Mouse (Mus musculus): ENCODE results near the gene Lhx2.

Gene Lhx2

DNA sequence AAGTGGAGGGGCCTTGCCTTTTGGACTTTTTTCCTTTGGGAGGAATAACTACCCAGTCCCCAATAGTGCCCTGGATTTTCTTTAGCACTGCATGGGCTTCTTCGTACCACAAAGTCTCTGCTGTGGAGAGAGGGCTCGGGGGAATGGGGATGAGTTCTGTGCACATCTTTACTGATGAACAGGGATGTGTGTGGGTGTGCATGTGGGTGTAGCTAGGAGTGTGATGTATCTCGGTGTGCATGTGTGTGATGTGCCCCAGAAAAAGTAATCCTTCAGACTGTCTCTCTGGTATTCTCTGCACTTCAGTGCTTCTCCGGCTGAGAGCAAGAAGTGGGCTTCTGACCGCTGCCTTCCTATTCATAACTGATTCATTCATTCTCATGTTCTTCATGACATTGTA, 28.8 kb downstream of the Lhx2 start:
- DNase-seq, result no peak

GRCm38 (mm10) chr2:38368746-38369330, 29.8 kb downstream of the Lhx2 start:
- DNase-seq, result no peak

DNA sequence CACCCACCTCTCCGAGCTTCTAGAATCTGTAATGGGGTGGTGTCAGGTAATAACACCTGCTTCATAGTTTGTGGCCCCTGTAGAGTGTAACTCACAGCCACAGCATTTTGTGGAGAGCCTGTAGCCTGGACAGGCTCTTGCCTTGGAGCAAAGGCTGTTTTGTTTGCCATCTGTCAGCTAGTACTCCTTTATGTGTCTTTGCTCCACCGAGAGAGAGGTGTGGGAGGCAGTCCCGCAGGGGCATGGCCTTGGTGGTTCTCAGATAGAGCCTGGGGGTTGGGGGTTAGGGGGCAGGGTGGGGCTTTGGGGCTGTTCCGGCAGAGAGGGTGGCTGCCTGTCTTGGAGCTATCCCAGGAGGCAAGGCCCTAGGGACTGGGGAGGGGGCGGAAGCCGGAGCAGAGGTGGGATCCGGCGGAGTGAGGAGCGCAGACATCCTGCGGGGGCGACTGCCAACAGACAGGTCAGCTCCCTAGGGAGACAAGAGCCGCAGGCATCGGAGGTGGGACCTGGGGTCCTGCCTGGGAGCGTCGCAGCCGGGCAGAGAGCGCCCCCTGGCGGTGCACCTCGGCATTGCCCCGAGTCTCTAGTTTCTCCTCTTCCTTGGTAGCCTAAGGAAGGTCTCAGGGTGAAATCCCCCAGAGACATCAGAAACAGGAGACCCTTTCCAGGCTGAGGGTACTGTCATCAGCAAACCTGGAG, 36.7 kb downstream of the Lhx2 start:
- peak; percentile 60 for DNase-seq

DNA sequence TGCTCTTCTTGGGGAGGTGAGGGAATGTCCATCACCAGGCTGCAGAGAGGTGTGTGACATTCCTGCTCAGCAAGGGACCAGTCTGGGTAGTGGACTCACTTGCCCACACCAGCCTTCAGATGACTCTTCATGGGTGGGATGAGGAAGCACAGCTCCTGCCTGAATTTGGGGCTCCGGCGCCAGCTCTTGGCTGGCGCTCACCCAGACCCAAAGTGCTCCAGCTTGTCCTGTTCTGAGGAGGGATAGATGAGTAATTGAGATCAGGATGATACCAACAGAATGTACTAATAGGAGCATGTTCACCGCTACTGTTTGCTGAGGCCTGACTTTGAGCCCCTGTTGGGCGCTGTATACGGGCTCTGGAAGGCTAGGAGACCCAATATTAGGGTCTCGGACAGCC, 38.2 kb downstream of the Lhx2 start:
- DNase-seq, result no peak

GRCm38 (mm10) chr2:38378346-38378745, 39.3 kb downstream of the Lhx2 start:
- DNase-seq, result no peak

- DNase-seq, result peak; percentile 86
Measured at GRCm38 (mm10) chr2:38378849-38379545, 39.9 kb downstream of the Lhx2 start.

DNA sequence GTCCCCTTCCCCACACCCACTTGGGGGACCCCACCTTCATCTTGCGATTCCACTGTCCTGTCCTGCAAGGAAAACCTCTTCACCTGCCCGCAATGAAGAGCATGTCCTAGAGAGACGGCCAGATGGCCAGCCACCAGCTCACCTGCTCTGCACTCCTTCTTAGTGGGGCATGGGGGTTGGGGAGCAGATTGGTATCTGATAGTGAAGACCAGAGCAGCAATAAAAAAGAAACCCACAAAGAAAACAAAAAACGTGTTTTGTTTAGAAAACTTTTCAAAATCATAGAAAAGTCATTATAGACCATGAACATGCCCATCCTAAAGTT, 40.4 kb downstream of the Lhx2 start:
- DNase-seq, result peak; percentile 81

- peak; percentile 25 for DNase-seq
Measured at GRCm38 (mm10) chr2:38380136-38381083, 41.3 kb downstream of the Lhx2 start.

DNA sequence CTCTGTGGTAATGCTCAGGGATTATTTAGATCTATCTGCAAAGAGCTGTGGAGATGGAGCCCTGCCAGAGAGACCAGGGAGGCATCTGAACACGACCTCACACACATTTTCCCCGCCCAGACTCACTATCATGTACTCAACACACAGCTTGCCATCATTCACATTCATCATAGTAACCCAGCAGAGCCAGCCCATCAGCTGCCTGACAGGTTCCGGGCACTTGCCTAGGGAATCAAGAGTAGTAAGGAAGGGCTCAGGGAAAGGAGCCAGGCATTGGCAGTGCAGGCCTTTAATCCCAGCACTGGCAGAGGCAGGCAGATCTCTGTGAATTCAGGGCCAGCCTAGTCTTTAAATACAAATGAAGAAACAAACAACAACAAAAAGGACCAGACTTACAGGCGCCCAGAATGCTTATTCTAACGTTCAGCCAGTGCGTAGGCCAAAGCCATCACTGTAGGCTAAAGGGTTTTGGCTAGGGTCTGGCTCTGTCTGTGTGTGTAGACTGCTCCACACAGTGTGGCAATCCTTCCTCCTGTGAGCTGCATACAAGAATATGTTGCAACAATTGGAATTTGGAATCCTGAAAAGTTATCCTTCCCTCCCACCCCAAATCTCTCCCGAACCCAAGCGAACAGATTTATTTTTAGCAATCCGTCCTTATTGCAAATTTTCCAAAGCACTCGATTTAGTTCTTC, 48.6 kb downstream of the Lhx2 start:
- DNase-seq, result no peak

DNA sequence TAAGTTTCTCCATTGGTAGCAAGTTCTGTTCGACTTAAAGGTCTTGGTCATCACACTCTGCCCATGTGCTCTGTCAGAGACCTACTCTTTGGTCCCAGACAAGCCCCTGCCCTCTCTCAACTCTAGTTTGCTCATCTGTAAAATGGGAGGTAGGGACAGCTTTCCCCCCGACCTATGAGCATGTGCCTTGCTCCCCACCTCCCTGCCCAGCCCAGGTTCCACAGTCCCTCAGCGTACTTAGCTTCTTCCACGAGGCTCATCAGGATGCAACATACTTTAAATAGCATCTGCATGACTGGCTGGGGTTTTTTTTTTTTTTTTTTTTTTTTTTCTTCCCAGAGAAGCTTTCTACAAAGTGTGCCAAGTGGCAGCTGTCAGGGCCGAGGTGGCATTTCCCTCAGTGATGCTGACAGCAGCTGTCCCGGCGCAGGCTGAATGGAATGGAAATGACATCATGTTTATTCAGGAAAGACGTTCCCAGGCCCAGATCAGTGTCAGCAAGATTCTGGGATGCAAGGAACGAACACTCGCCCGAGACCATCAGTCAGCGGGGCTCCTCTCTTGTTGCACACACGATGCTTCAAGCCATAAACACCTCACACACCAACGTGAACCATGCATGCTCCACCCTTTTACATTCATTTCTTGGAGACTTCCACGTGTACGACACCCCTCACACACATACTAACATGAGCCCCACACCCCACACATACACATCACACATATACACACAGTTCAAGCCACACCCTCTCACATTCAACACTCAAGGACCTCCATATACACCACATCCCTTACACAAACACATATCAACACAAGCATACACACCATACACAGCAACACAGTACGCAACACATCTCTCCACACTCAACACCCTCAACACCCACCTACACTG, 56.1 kb downstream of the Lhx2 start:
- no peak for DNase-seq

DNA sequence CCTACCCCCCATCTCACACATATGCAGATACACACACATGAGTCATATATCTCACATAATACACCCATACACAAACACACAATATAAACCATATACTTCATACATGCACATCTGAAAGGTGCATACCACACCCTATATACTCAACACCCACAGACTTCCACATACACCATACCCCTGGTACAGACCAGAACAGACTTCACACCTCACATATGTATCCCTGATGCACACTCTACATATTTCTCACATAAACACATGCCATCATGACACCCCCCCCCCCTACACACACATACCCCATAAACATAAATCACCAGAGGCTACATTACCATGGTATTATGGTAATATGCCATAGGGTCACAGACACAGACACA, 56.8 kb downstream of the Lhx2 start:
- DNase-seq, result no peak

DNA sequence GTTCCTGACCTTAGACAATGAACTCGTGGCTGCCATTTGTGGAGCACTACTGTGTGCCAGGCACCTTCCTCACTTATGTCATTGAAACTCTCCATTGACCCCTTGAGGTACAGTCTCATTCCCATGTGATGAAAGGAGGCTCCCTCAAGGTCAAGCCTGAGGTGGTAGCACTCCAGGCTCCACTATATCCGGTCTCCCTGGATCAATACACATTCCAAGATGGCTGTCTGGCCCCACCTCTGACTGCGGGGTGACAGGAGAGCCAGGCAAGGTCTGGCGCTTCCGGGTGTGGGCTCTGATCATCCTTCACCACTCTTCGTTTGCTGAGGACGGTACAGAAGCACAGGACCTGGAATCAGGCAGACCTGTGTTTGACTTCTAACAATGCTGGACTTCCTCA, 58.2 kb downstream of the Lhx2 start:
- no peak for DNase-seq

DNA sequence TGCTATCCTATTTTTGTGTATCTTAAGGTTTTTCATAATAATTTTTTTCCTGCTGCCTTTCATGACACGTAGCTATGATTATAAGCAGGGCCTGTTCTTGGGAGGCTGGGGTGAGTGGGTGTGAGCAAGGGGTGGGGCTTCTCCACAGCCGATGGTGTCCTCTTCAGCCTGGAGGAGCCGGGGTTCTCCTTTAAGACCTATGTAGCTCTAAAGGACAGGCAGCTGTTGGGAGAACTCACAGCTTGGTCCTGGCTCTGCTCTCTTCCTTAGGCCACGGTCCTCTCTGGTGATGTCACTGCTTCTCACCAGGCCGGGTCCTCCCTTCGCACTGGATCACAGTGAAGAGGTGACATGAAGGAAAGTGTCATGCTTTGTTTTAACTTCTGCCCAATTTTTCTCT, 58.8 kb downstream of the Lhx2 start:
- DNase-seq, result no peak

DNA sequence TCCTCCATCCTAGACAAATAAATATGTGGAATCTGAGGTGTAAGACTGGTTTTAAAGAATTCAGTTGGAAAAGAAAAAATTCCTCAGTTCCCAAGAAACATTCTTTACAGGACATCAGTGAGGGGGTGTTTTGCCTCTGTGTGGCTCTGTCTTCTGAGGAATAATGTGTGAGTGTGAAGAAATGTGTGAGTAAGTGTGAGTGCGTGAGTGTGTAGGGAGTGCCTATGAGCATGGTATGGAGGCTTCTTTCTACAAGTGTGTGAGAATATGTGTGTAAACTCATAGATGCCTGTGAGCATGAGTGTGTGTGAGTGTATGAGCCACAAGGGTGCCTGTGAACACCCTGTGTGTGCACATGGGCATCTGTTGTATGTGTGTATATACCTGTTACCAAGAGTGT, 63.5 kb downstream of the Lhx2 start:
- no peak for DNase-seq

DNA sequence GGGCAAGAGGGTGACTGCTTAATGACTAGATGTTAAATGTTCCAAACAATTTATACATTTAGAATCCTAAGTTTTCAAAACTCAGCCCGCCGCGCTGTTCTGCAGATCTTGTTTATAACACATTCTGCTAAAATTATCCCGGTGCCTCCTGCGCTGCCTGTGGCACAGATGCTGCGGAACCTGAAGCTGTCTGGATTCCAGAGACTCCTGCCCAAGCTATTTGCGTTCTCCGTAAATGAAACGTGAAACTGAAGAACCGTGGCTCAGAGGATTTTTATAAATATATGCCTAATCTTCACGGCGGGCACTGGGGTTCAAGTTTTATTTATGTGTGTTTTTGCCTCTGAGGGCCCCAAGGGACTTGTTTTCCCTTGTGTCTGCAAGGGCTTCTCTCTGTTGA, 64.2 kb downstream of the Lhx2 start:
- DNase-seq, result no peak

GRCm38 (mm10) chr2:38404007-38404596, 65.0 kb downstream of the Lhx2 start:
- no peak for DNase-seq

- no peak for DNase-seq
Measured at GRCm38 (mm10) chr2:38405356-38405755, 66.3 kb downstream of the Lhx2 start.

DNA sequence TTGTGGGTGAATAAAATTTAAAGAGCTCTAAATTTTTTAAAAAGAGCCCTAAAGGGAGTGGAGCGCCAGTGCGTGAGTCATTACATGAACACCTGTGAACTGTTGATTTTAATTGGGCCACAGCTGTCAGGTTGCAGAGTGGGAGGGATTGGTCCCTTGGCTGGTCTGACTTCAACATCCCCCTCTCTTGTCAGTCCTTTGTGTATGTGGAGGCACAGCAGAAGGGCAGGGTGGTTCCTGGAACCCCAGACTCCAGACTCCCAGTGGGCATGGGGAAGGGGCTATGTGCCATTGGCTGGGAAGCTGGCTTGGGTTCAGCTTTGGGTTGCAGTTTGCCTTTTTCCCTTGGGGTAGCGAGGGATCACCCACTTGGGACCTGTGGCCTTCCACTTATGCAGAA, 70.2 kb downstream of the Lhx2 start:
- no peak for DNase-seq

DNA sequence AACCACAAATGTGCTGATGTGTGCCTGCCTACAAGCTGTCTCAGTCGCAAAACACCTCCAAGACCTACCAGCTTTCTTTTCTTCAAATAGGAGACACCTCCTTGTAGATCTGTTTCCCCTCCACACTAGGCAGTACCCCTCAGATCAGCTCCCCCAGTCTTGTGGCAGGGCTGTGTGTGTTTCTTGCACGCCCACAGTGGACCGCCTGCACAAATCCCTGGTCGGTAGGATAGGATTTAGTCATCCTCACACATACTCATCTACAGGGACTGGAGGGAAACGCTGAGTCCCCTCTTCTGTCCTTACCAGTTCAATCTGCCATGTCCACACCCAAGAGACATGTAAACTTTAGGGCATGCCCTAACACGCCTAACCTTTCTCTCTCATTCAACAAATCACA, 71.1 kb downstream of the Lhx2 start:
- DNase-seq, result no peak

DNA sequence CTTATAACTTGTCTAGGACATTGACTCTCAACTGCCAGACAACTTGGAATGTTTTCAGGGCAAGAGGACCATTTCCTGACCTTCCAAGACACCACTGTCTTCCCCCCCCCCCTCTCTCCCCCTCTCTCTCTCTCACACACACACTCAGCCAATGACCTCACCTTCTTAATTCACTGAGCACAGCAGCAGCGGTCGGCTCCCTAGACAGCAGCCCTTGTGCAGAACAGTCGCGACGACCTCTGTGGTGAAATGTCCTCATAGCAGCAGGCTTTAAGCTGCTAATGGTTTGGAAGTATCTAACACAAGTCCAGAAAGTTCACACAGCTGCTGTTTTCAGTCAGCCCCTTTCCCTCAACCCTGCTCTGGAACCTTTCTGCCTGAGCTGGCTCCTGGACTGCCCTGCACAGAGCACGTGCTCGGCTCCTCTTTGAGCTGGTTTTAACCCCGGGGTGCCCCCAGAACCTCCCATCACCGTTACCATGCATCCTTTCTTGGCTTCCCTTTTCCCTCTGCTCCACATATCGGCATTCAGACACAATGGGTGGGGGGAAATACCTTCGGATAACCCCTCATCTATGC, 73.6 kb downstream of the Lhx2 start:
- DNase-seq, result no peak

DNA sequence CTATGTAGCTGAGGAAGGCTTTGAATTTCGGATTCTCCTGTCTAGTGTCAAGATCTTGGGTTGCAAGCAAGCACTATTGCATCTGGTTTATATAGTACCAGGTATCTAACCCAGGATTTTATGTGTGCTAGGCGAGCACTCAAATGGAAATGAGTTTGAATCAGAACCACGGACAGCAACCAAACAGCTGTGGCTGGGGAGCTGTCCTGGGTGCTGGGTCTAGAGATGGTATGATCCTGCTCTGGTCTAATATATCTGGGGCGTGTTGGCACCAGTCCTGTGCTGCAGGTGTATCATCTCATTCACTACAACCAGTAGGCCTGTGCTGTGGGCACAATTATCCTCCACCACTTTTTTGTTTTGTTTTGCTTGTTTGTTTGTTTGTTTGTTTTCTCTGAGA, 78.9 kb downstream of the Lhx2 start:
- DNase-seq, result no peak

All from cerebellum, adult 9-10 months (tissue).